Mouse (Mus musculus) B cell, adult 62 days (primary cell): ENCODE results near the gene Zfp709. TPM values are rescaled to one million over a fixed set of nuclear protein-coding genes. Genes with fewer than 3 reads are reported as not detected.

Experiments used
- total RNA-seq: library from RNA; stranded (reverse); gene quantifications from 4 replicates; pipeline ENCODE4 v1.2.4, GENCODE M21; 2023

The Zfp709 gene
- 9.1 to 12.8 TPM (median 10.5 TPM) in 4 replicates for total RNA-seq

DNA sequence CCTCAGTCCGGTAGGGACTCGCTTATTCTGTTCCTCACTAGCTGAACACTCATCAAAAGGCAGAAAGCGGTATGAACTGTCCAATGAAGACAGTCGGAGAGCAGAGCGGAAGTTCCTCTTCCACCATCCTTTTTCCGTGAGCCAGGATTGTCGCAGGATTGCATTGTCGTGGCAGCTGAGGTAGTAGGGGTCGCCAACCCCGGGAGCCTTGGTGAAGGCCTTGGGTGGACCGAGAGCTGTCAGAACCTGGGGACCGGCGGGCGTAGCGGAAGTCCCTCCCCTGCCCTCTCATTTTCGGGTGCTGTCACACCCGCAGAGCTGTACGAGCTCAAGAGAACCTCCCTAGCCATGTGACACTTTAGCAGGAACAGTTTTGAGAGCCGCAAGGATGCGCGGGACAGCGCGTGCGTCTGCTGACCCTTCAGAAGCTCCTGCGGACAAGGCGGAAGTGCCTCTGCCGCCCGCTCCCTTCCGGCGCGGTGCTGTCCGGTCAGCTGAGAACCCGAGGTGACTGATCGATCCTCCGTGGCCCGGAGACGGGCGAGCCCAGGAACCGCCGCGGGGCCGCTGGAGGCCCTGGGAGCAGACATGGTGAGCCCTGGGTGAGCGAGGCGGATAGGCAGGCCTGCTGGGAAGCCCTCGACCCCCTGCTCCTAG, at the start of gene Zfp709:
Zfp709 (plus strand) TSS at position 402 of the 657 bp plus-strand sequence.

DNA sequence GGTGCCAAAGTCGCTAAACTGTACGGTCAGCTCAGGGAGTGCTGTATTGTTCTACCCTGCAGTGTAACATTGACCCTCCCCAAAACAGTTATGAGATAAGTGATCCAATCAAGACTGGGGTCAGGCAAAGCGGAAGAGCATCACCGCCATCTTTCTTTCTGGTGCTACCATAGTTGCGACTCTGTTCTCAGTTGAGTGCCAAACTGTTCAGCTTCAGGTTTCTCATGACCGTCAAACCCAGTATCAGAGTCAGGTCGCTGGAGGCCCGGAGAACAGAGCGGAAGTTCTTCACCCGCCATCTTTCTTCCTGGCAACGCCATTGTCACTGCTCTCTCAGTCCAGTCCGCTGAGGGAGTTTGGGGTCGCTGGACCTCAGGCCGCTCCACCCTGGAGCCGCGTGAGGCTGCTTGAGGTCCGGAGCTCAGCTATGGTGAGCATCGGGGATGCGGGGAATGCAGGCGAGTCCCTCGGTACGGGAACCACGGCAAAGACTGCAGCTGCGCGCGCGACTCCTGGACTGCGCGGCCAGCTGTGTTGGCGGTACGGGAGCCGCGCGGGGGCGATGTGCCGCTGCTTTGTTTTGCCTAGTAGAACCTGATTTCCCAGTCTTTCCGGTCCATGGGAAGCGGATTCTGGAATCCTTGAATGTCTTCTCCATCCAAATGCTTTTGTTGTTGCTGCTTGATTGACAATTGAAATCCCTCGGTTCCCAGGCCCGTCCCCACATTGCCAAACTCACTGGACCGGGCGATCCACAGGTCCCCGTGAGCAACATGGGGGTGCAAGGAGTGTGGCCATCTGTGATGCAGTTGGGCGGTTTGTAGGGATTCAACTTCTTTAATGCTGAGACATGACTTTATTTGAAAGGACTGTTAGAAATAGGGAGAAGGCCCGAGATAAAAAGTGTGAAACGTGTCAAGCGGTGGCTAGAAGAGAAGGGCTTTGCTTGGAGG, 26.8 kb downstream of the Zfp709 start, which contains the start of the genes Zfp882 and Zfp617:
Zfp882 (plus strand) TSS at position 300 of the 953 bp plus-strand sequence.
Zfp617 (plus strand) TSS at position 327 of the 953 bp plus-strand sequence.

Other genes starting within 250 kb of the Zfp709 start
- gene Unc13a, start 210.3 kb upstream of the Zfp709 start, total RNA-seq: 0.09 to 0.33 TPM (median 0.21 TPM) in 3 of 4 replicates, not detected in the other
- gene Jak3, start 205.7 kb upstream of the Zfp709 start, total RNA-seq: 76.1 to 85.3 TPM (median 78.2 TPM) in 4 replicates
- 33.1 to 39.9 TPM (median 34.5 TPM) in 4 replicates for gene Insl3, start 192.8 kb upstream of the Zfp709 start, total RNA-seq
- 0.30 to 0.75 TPM (median 0.51 TPM) in 4 replicates for gene B3gnt3, start 180.2 kb upstream of the Zfp709 start, total RNA-seq
- 170 to 194 TPM (median 172 TPM) in 4 replicates for gene Fcho1, start 156.3 kb upstream of the Zfp709 start, total RNA-seq
- gene Zfp882, start 26.6 kb downstream of the Zfp709 start, total RNA-seq: 7.6 to 11.5 TPM (median 10.1 TPM) in 4 replicates
- 7.3 to 13.1 TPM (median 9.7 TPM) in 4 replicates for gene Zfp617, start 26.6 kb downstream of the Zfp709 start, total RNA-seq
- gene Zfp961, start 69.0 kb downstream of the Zfp709 start, total RNA-seq: 19.1 to 30.5 TPM (median 22.9 TPM) in 4 replicates
- gene Cyp4f18, start 127.6 kb downstream of the Zfp709 start, total RNA-seq: 168 to 193 TPM (median 171 TPM) in 4 replicates
- not detected in 4 replicates for gene Olfr372, start 159.2 kb downstream of the Zfp709 start, total RNA-seq
- gene Olfr373, start 201.2 kb downstream of the Zfp709 start, total RNA-seq: 0.14 TPM in 1 of 4 replicates, not detected in the others
- gene Olfr374, start 225.0 kb downstream of the Zfp709 start, total RNA-seq: not detected in 4 replicates